Mouse (Mus musculus) CD8-positive naive resting alpha-beta T cell, adult 57 days (primary cell): ENCODE data around the gene Lrrc59. TPM values are rescaled to one million over a fixed set of nuclear protein-coding genes. Genes with fewer than 3 reads are reported as not detected.

Source experiments
- total RNA-seq: library from RNA; stranded (reverse); gene quantifications from one replicate; pipeline ENCODE4 v1.2.4, GENCODE M21; 2023

Gene Lrrc59
- total RNA-seq = 55.8 TPM

DNA sequence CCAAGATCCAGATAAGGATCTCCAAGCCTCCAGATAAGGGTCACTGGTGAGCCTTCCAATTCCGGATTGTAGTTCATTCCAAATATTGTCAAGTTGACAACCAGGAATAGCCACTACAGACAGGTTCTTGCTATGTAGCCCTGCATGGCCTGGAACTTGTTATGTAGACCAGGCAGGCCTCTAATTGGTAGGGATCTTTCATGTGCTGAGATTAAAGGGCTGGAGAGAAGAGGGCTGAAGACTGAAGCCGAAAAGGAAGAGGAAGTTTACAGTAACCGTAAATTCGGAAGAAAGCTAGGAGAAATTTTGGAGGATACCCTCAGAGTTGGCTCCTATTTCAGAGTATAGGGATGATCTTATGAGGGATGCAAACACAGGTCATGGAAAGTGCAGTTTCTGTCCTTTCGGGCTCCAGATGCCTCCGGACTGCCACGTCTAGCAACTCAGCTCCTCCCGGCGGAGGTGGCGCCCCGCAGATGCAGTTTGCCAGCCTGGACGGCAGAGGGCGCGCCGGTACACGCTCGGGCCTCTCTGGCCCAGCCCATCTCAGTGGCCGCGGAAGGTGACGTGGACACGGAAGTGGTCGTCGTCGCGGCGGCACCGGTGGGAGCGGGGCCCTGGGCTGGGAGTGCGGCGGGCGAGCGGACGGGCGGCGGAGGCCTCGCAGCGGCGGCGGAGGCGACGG, at the start of gene Lrrc59:
Gene Lrrc59 (plus strand): TSS at position 569 of the 685 bp plus-strand sequence.

DNA sequence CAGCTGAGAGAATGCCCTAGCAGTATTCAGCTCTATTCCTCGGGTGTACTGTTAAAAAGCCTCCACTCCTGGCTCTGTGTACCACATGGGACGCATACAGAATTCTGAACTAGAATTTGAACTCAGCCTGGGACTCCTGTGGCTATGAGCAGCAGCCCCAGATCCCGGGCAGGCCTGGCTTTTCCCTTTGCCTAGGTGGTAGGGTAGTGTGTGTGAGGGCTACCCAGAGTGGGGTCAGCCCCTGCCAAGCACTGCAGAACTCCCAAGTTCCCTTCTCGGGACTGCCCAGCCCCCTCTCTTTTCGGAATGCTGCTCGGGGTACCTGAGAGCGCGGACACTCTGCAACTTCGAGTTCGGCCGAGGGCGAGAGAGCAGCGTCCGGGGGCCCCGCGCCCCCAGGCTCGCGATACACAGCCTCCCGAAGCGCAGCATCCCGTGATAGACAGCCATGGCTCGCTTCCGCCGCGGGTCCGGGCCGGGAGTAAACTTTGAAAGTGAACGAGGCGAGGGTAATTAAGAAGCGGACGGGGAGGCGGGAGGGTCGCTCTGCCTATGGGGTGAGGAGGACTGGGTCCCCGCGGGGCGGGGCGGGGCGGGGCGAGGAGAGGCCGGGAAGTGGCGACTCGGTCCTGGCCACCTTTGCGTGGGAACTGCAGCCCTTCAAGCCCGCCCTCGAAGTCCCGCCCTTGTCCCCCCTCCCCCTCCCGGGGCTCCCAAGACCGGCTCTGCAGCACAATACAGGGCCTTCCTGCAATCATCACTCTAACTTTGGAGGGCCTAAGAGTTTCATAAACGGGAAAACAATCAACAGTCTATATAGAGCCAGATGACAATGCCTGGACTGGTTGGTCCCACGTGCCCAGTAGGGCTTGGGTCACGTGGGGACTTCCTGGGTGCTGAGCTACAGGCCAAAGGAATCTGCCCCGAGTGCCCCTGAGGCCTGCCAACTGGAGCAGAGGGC, 28.0 kb upstream of the Lrrc59 start, which contains the start of gene Acsf2:
Gene Acsf2 (minus strand): TSS at position 551 of the 961 bp plus-strand sequence.

DNA sequence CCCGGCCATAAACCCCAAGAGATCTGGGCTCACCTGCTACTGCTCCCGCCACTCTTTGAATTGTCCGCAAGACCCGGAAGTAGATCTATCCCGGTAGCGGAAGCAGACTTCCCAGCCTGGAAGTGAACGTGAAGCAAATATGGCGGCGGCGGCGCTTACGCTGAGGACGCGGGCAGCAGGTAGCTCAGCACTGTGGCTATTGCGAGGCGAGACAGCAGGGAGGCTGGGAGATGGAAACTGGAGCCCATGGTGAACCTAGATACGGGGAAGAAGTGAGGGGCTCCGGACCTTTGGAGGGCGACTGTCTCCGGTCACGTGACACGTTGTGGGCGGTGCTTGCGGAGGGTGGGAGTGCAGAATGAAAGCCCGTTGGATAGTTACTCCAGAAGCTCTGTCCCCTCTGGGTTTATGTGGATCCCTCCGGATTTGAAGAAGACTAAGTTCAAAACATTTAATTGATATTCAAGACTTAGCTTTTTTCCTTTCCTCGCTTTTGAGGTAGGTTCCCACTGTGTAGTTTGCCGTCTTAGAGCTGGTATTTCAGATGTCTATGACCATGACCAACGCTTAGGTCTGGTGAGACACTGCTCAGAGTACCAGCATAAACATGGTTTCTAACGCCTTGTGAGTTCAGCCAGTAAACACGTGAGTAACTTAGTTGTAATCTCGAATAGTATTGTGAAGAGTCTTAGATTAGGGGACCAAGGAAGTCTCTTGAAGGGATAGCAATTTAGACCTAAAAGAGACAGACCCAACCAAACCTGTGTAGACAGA, 24.3 kb downstream of the Lrrc59 start, which contains the start of the genes Mrpl27 and Eme1:
Gene Mrpl27 (plus strand): TSS at position 105 of the 774 bp plus-strand sequence.
Gene Eme1 (minus strand): TSS at position 302 of the 774 bp plus-strand sequence.

DNA sequence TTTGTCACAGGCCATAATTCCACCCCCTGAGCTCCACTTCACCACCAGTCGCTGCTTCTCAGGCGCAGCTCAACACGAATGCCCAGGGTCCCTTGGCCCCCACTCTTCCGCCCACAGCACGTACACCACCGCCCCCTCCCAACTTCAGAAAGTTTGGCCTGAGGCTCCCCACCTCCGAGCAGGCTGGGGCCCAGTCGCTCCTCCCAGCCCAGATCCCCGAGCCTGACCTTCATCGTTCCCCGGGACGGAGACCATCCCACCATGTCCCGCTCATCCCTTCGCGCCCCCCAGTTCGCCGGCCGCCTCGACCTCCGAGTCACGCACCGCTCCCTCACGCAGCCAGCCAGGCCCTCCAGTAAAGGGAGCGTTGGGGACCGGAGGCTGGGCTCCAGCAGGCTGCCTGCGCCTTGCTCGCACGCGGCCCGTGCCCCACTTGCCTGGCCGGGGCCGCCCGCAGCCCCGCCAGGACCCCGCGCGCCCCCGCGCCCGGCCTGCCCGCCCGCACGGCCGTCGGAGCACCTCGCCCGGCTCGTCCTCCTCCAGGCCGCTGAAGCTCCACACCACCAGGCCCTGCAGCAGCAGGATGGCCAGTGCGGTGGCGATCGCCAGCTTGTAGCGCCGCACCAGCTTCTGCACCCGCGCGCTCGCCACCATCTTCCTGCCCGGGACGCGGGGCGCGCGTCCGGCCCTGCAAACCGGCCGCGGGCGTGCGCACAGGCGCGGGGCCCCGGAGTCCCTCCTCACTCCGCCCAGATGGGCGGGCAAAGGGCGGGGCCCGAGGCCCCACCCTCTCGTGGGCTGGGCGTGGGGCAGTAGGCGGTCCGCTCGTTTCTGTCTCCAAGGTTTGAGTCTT, 47.4 kb downstream of the Lrrc59 start, which contains the start of gene Xylt2:
Gene Xylt2 (minus strand): TSS at position 762 of the 853 bp plus-strand sequence.

Other genes with a start within 250 kb of the Lrrc59 start
- 4.5 TPM for gene Abcc3, start 236.8 kb upstream of the Lrrc59 start, total RNA-seq
- gene Cacna1g, start 155.6 kb upstream of the Lrrc59 start, total RNA-seq = not detected
- not detected for gene Spata20, start 143.6 kb upstream of the Lrrc59 start, total RNA-seq
- gene Epn3, start 129.8 kb upstream of the Lrrc59 start, total RNA-seq = not detected
- gene Mycbpap, start 108.0 kb upstream of the Lrrc59 start, total RNA-seq = not detected
- gene Rsad1, start 80.5 kb upstream of the Lrrc59 start, total RNA-seq = 5.4 TPM
- gene Chad, start 64.7 kb upstream of the Lrrc59 start, total RNA-seq = not detected
- 27.1 TPM for gene Acsf2, start 27.9 kb upstream of the Lrrc59 start, total RNA-seq
- 21.0 TPM for gene Mrpl27, start 24.0 kb downstream of the Lrrc59 start, total RNA-seq
- gene Eme1, start 24.2 kb downstream of the Lrrc59 start, total RNA-seq = 1.4 TPM
- 42.7 TPM for gene Xylt2, start 47.7 kb downstream of the Lrrc59 start, total RNA-seq
- not detected for gene Gm11541, start 74.7 kb downstream of the Lrrc59 start, total RNA-seq
- gene Cdc34b, start 112.0 kb downstream of the Lrrc59 start, total RNA-seq = not detected
- not detected for gene Tmem92, start 152.9 kb downstream of the Lrrc59 start, total RNA-seq